8 mouse cellular contexts compared by ENCODE assay signal in genomic region chr6:87599825-87600224, GRCm38 (mm10). TPM values are rescaled to one million over a fixed set of nuclear protein-coding genes. Genes with fewer than 3 reads are reported as not detected.
DNase-seq lines count a peak whose midpoint lies in the region; ATAC-seq lines count a peak whose summit lies in the region.

No protein-coding gene starts in this region.

- peak; percentile 24 to 28 for DNase-seq in frontal cortex, postnatal 10 days (ENCODE audit: low spot score in 2 of 2)
- DNase-seq in layer of hippocampus, postnatal 14 days (ENCODE audit: low spot score in 2 of 2): peak; percentile 27 to 37
- no peak for DNase-seq in layer of hippocampus, postnatal 36 days
- DNase-seq in Muller cell, postnatal 12 days (ENCODE audit: inconsistent ontology term): peak; percentile 77
- DNase-seq in gastrocnemius, postnatal 10 days: peak; percentile 59
- no peak for DNase-seq in thymus, postnatal 36 days
- no peak for DNase-seq in B cell, adult 2 months

- ATAC-seq in frontal cortex, adult (ENCODE audit: low TSS enrichment): no peak

RNA-seq across cellular contexts. Expression of gene Prokr1, which starts 9.3 kb away (rescaled TPM):
- total RNA-seq in layer of hippocampus, postnatal 14 days (2021): under 1 TPM; 0.48 to 0.55 TPM
- under 1 TPM in 1 of 2 experiments, not detected in 1; 0.25 TPM for total RNA-seq in layer of hippocampus, postnatal 36 days (2021)
- total RNA-seq in gastrocnemius, postnatal 10 days (2021): 1 to 10 TPM; 3.1 to 3.5 TPM

Comparison
In these comparisons a context has a peak if more than half of its experiments do, and no peak if none do; other contexts are left out.
1. DNase-seq: peak in frontal cortex, postnatal 10 days (2 of 2), layer of hippocampus, postnatal 14 days (2 of 2), Muller cell, postnatal 12 days (single experiment) and gastrocnemius, postnatal 10 days (single experiment); none in layer of hippocampus, postnatal 36 days (0 of 2), thymus, postnatal 36 days (0 of 2) and B cell, adult 2 months (0 of 2).